Mouse (Mus musculus): ENCODE data around the gene Pdzd2. TPM values are rescaled to one million over a fixed set of nuclear protein-coding genes. Genes with fewer than 3 reads are reported as not detected.

The Pdzd2 gene
- polyA plus RNA-seq (2012; rRNA removed; ENCODE audit: low replicate concordance) = 20.0 and 33.8 TPM in 2 replicates

GRCm38 (mm10) chr15:12739277-12740247 lies at the start of gene Pdzd2:
Gene Pdzd2, minus strand, starts transcription at chr15:12739924.

DNA sequence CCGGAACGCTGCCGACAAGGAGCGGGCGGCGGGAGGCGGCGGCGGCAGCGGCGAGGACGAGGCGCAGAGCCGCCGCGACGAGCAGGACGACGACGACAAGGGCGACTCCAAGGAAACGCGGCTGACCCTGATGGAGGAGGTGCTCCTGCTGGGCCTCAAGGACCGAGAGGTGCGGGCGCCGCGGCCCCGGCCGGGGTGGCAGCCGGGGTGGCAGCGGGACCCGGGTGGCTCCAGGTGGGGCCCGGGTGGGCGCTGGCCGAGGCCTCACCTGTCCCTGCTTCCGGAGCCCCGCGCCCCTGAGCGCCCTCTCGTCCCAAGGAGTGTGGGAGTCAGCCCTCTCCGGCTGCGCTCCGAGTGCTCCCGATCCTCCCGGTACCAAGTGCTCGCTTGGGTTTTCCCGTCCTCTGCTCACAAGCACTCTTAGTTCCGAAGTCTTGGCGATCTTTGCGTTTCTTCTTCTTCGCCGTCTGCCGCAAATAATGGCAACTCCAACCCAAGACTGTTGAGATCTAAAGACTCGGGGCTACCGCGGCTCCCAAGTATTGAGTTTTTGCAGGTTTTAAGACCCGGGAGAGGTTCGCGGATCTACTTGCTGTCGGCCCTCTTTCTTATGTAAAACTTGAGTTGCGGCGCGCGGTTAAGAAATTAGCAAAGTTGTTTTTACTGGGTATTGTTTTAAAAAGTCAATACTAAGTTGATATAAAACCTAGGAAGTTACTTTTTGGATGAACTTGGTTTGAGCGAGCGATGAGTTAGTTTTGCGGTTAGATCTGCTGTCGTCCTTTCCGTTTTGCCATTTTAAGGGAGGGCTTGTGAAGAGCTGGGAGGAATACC lies 417.7 kb downstream of the Pdzd2 start, which contains the start of gene 1810049J17Rik:
Gene 1810049J17Rik, minus strand, starts transcription at position 112 of the 834 bp plus-strand sequence.

GRCm38 (mm10) chr15:12321091-12321787 lies 418.5 kb downstream of the Pdzd2 start, which contains the start of gene Golph3:
Gene Golph3, plus strand, starts transcription at chr15:12321450.

Other genes starting within 250 kb of the Pdzd2 start
- gene 6030458C11Rik, start 84.7 kb upstream of the Pdzd2 start, polyA plus RNA-seq (2012; rRNA removed; ENCODE audit: low replicate concordance) = 7.0 and 16.6 TPM in 2 replicates
- gene Drosha, start 84.9 kb upstream of the Pdzd2 start, polyA plus RNA-seq (2012; rRNA removed; ENCODE audit: low replicate concordance) = 11.5 and 19.3 TPM in 2 replicates